Mouse (Mus musculus) ES-Bruce4 (cell line): ENCODE results near the gene Gm26558. TPM values are rescaled to one million over a fixed set of nuclear protein-coding genes. Genes with fewer than 3 reads are reported as not detected.

Experiments used
- H3K27ac ChIP-seq: 2 replicates; pipeline ENCODE4 v1.5.1; 2012; ENCODE audit warnings: low read length, inconsistent platforms; ENCODE audit not compliant: insufficient read depth
- H3K27me3 ChIP-seq: 2 replicates; pipeline ENCODE4 v1.6.1; 2012; ENCODE audit warnings: mild to moderate bottlenecking, low read length, inconsistent platforms; ENCODE audit not compliant: control insufficient read depth, poor library complexity, insufficient read depth, severe bottlenecking
- H3K36me3 ChIP-seq: 2 replicates; pipeline ENCODE4 v1.6.1; 2012; ENCODE audit warnings: inconsistent platforms, mild to moderate bottlenecking, low read length, moderate library complexity; ENCODE audit not compliant: control insufficient read depth, poor library complexity, insufficient read depth, severe bottlenecking
- H3K4me1 ChIP-seq: one replicate; pipeline ENCODE4 v1.8.1; 2011; ENCODE audit warnings: low read length; ENCODE audit not compliant: control insufficient read depth, insufficient read depth
- H3K4me3 ChIP-seq: 2 replicates; pipeline ENCODE4 v1.5.1; 2011; ENCODE audit warnings: low read depth, mild to moderate bottlenecking, low read length
- H3K9ac ChIP-seq: 2 replicates; pipeline ENCODE4 v1.6.1; 2012; ENCODE audit warnings: low read depth, mild to moderate bottlenecking, inconsistent platforms; ENCODE audit not compliant: poor library complexity, severe bottlenecking
- H3K9me3 ChIP-seq: replicated peaks from 2 replicates; pipeline ENCODE4 v1.6.1; 2012; ENCODE audit warnings: mild to moderate bottlenecking, low read length, inconsistent platforms; ENCODE audit not compliant: control insufficient read depth, poor library complexity, insufficient read depth, severe bottlenecking
- CTCF ChIP-seq: IDR thresholded peaks from one replicate; pipeline ENCODE4 v1.8.1; 2011; ENCODE audit warnings: low read depth, low read length
- EP300 ChIP-seq: IDR thresholded peaks from 2 replicates; pipeline ENCODE4 v1.6.1; 2011; ENCODE audit warnings: low read depth, low read length; ENCODE audit not compliant: insufficient read depth
- POLR2A ChIP-seq: IDR thresholded peaks from one replicate; pipeline ENCODE4 v1.8.1; 2011; ENCODE audit warnings: low read length; ENCODE audit not compliant: insufficient read depth
- polyA plus RNA-seq: library from polyadenylated mRNA; stranded (reverse); fragments of >200 nt; gene quantifications from 2 replicates; pipeline ENCODE4 v1.2.4, GENCODE M21; 2011; ENCODE audit warnings: low read depth; ENCODE audit not compliant: missing spikeins, insufficient read depth, insufficient read length

The Gm26558 gene
- polyA plus RNA-seq, 1 experiment = not detected

DNA sequence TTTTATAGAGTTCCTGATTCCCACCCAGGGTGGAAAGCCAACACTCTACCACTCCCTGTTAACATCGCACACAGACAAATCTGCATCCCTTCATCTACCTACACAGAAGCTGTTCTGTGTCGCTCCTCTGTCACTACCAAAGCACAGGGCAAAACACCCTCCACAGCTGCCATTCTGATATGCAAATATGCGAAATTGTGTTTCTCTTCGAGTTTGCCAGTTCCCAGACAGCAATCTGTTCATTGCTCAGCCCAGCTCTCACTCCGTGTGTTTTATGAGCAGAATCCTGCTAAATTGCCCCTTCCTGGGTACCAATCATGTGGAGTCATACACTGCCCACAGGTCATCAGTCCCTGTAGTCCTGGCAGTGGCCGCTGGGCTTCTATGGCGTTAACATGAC, 4.8 kb downstream of the Gm26558 start:
- Histone ChIP-seq H3K4me3 (no peak overlapping the region), H3K9ac (no peak overlapping the region), H3K9me3 (no peaks in the 10 kb centered on the region), H3K27me3 (no peaks in the 10 kb centered on the region), H3K27ac (no peak overlapping the region), H3K36me3 (no peaks in the 10 kb centered on the region), H3K4me1 (no peaks in the 10 kb centered on the region)
- TF ChIP-seq POLR2A = no peak
- TF ChIP-seq EP300 = no peak
- no peak for TF ChIP-seq CTCF

GRCm38 (mm10) chr2:70651820-70652219, 10.1 kb downstream of the Gm26558 start:
- no peak overlapping the region for H3K4me3 ChIP-seq
- no peaks in the 10 kb centered on the region for H3K9me3 ChIP-seq
- no peak overlapping the region for H3K9ac ChIP-seq
- no peaks in the 10 kb centered on the region for H3K27me3 ChIP-seq
- no peak for TF ChIP-seq POLR2A
- no peak for TF ChIP-seq EP300
- TF ChIP-seq CTCF = no peak
- no peaks in the 10 kb centered on the region for H3K4me1 ChIP-seq
- no peaks in the 10 kb centered on the region for H3K36me3 ChIP-seq
- no peak overlapping the region for H3K27ac ChIP-seq

DNA sequence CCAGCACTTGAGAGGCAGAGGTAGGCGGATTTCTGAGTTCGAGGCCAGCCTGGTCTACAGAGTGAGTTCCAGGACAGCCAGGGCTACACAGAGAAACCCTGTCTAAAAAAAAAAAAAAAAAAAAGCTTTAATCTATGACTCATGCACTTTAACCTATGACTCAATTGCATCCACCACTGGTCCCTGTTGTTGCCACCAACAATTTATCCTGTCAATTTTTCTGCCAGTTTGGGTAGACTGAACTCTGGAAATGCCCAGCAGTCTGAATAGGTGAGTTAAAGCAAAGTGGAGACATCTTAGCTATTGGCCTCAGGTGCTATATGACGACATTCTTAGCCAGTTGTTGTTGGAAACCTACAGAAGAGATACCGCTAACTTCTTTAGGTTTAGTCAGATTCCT, 12.4 kb downstream of the Gm26558 start:
- Histone ChIP-seq H3K4me1 (no peaks in the 10 kb centered on the region), H3K36me3 (no peaks in the 10 kb centered on the region), H3K4me3 (no peak overlapping the region), H3K9ac (no peak overlapping the region), H3K27ac (no peak overlapping the region), H3K27me3 (no peaks in the 10 kb centered on the region), H3K9me3 (no peaks in the 10 kb centered on the region)
- TF ChIP-seq EP300 (no peak), POLR2A (no peak), CTCF (no peak)

DNA sequence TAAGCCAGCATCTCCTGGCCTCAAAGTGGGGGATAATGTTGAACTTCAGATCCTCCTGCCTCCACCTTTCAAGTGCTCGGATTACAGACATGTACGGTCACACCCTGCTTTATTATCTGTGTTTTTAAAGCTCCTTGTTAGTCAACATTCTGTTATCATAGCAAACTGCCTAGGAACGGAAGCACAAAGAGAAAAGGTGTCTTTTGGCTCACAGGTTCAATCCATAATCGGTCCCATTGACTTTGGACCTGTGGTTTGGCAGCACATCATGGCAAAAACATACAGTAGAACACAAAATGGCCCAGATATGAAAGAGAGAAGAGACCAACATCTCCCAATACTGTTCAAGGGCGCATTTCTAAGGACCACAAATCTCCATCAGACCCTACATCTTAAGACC, 13.6 kb downstream of the Gm26558 start:
- no peaks in the 10 kb centered on the region for H3K9me3 ChIP-seq
- H3K27ac ChIP-seq = no peak overlapping the region
- H3K4me1 ChIP-seq = no peaks in the 10 kb centered on the region
- no peak overlapping the region for H3K4me3 ChIP-seq
- TF ChIP-seq POLR2A (no peak), EP300 (no peak), CTCF (no peak)
- no peak overlapping the region for H3K9ac ChIP-seq
- H3K36me3 ChIP-seq = no peaks in the 10 kb centered on the region
- no peaks in the 10 kb centered on the region for H3K27me3 ChIP-seq

DNA sequence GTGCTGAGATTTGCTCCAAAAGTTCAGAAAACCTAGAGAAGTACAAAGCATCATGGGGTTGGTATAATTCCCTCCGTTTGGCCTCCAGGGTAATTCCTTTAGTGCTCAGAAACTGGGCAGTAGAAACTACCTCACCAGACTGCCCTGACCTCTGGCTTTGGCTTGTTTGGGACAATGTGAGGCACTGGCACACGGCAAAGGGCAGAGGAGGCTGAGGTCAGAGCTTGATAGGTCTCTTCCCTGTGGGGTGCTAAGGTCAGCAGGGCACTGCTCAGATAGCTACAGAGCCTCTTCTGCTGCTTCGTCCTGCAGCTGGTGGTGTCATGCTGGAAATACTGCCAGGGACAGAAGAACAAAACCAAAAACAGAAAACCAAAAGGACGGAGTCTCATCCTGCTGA, 14.2 kb downstream of the Gm26558 start:
- no peaks in the 10 kb centered on the region for H3K36me3 ChIP-seq
- TF ChIP-seq CTCF (no peak), POLR2A (no peak), EP300 (no peak)

GRCm38 (mm10) chr2:70645266-70645780, 16.6 kb downstream of the Gm26558 start:
- H3K9ac ChIP-seq = no peak overlapping the region
- no peak overlapping the region for H3K4me3 ChIP-seq
- TF ChIP-seq CTCF (no peak), POLR2A (no peak), EP300 (no peak)
- H3K27me3 ChIP-seq = no peaks in the 10 kb centered on the region
- no peaks in the 10 kb centered on the region for H3K36me3 ChIP-seq
- H3K4me1 ChIP-seq = no peaks in the 10 kb centered on the region
- H3K27ac ChIP-seq = no peak overlapping the region
- no peaks in the 10 kb centered on the region for H3K9me3 ChIP-seq

More for the DNA sequence above, 14.2 kb downstream of the Gm26558 start:
- Histone ChIP-seq H3K27ac (no peak overlapping the region), H3K4me1 (no peaks in the 10 kb centered on the region), H3K9ac (no peak overlapping the region), H3K9me3 (no peaks in the 10 kb centered on the region), H3K4me3 (no peak overlapping the region), H3K27me3 (no peaks in the 10 kb centered on the region)
